Mouse (Mus musculus) testis, adult 2 months (tissue): ENCODE measurements around the gene Krtcap2. TPM values are rescaled to one million over a fixed set of nuclear protein-coding genes. Genes with fewer than 3 reads are reported as not detected.
A peak's percentile ranks its signal among the peaks of the same experiment; 100 is the strongest.

Experiments
- H3K27ac ChIP-seq: fragments of 200-500 bp; 2 replicates; pipeline ENCODE4 v1.5.1; 2012; ENCODE audit warnings: low read depth, low read length; ENCODE audit not compliant: control insufficient read depth, insufficient read depth
- H3K27me3 ChIP-seq: fragments of 200-500 bp; 2 replicates; pipeline ENCODE4 v1.6.1; 2012; ENCODE audit warnings: mild to moderate bottlenecking, low read length, moderate library complexity; ENCODE audit not compliant: control insufficient read depth, insufficient read depth
- H3K36me3 ChIP-seq: fragments of 200-500 bp; 2 replicates; pipeline ENCODE4 v1.6.1; 2012; ENCODE audit warnings: mild to moderate bottlenecking, low read length; ENCODE audit not compliant: control insufficient read depth, insufficient read depth
- H3K4me1 ChIP-seq: fragments of 200-500 bp; 2 replicates; pipeline ENCODE4 v1.6.1; 2012; ENCODE audit warnings: low read length; ENCODE audit not compliant: control insufficient read depth, insufficient read depth
- H3K4me3 ChIP-seq: fragments of 200-500 bp; 2 replicates; pipeline ENCODE4 v1.5.1; 2012; ENCODE audit warnings: low read depth, mild to moderate bottlenecking, low read length, moderate library complexity, mixed read lengths; ENCODE audit not compliant: control insufficient read depth
- CTCF ChIP-seq: fragments of 200-500 bp; IDR thresholded peaks from 2 replicates; pipeline ENCODE4 v1.5.1; 2012; ENCODE audit warnings: low read depth, mild to moderate bottlenecking, inconsistent platforms, low read length, moderate library complexity; ENCODE audit not compliant: control insufficient read depth, insufficient read depth, insufficient replicate concordance
- POLR2A ChIP-seq: fragments of 200-500 bp; IDR thresholded peaks from 2 replicates; pipeline ENCODE4 v1.6.1; 2012; ENCODE audit warnings: low read depth, mild to moderate bottlenecking, inconsistent platforms, low read length, moderate library complexity; ENCODE audit not compliant: control insufficient read depth
- polyA plus RNA-seq: library from polyadenylated mRNA; depleted of rRNA; stranded (reverse); fragments of >200 nt; gene quantifications from 2 replicates; pipeline ENCODE4 v1.2.3, GENCODE M21; 2012

Krtcap2 gene
- polyA plus RNA-seq, 1 experiment: 30.7 TPM

GRCm38 (mm10) chr3:89266439-89266893 lies 20.7 kb downstream of the Krtcap2 start:
- peak overlapping the region; percentile 55 for H3K27ac ChIP-seq
- peak; percentile 92 for TF ChIP-seq POLR2A
- TF ChIP-seq CTCF: no peak

GRCm38 (mm10) chr3:89268916-89269315 lies 23.1 kb downstream of the Krtcap2 start:
- Histone ChIP-seq H3K36me3 (no peaks in the 10 kb centered on the region), H3K4me1 (peaks cover 15% of the 10 kb centered on the region), H3K27me3 (no peaks in the 10 kb centered on the region), H3K27ac (no peak overlapping the region), H3K4me3 (no peak overlapping the region)
- no peak for TF ChIP-seq CTCF
- no peak for TF ChIP-seq POLR2A

More at GRCm38 (mm10) chr3:89266439-89266893, 20.7 kb downstream of the Krtcap2 start:
- Histone ChIP-seq H3K27me3 (no peaks in the 10 kb centered on the region), H3K4me3 (peak overlapping the region; percentile 88), H3K4me1 (peaks cover 15% of the 10 kb centered on the region), H3K36me3 (no peaks in the 10 kb centered on the region)

- Histone ChIP-seq H3K27me3 (no peaks in the 10 kb centered on the region), H3K27ac (no peak within 1 kb of the TSS), H3K4me3 (peak within 1 kb of the TSS; percentile 60), H3K36me3 (no peaks in the 10 kb centered on the region), H3K4me1 (peaks cover 15% of the 10 kb centered on the region)
- TF ChIP-seq CTCF: no peak
- TF ChIP-seq POLR2A: peak; percentile 20; the same call in 1 of the 2 replicates
Measured at GRCm38 (mm10) chr3:89270051-89270755, 24.4 kb downstream of the Krtcap2 start, which contains the start of gene Slc50a1. Gene Slc50a1 (minus strand): TSS chr3:89270570.

GRCm38 (mm10) chr3:89270891-89271290 lies 25.1 kb downstream of the Krtcap2 start:
- H3K4me1 ChIP-seq: peaks cover 15% of the 10 kb centered on the region
- no peak overlapping the region for H3K27ac ChIP-seq
- H3K36me3 ChIP-seq: no peaks in the 10 kb centered on the region
- TF ChIP-seq POLR2A (no peak), CTCF (no peak)
- H3K27me3 ChIP-seq: no peaks in the 10 kb centered on the region
- no peak overlapping the region for H3K4me3 ChIP-seq

GRCm38 (mm10) chr3:89271760-89272159 lies 26.0 kb downstream of the Krtcap2 start:
- Histone ChIP-seq H3K4me3 (no peak overlapping the region), H3K4me1 (peaks cover 11% of the 10 kb centered on the region), H3K36me3 (no peaks in the 10 kb centered on the region), H3K27me3 (no peaks in the 10 kb centered on the region), H3K27ac (no peak overlapping the region)
- TF ChIP-seq CTCF (no peak), POLR2A (no peak)

GRCm38 (mm10) chr3:89276061-89276460 lies 30.3 kb downstream of the Krtcap2 start:
- Histone ChIP-seq H3K27me3 (no peaks in the 10 kb centered on the region), H3K27ac (no peak overlapping the region), H3K4me3 (no peak overlapping the region), H3K4me1 (peaks cover under 1% of the 10 kb centered on the region), H3K36me3 (no peaks in the 10 kb centered on the region)
- no peak for TF ChIP-seq POLR2A

- no peaks in the 10 kb centered on the region; the same call in 1 of the 2 replicates for H3K4me1 ChIP-seq
- H3K27ac ChIP-seq: no peak overlapping the region
- H3K27me3 ChIP-seq: no peaks in the 10 kb centered on the region
- no peak overlapping the region for H3K4me3 ChIP-seq
- H3K36me3 ChIP-seq: no peaks in the 10 kb centered on the region
- TF ChIP-seq CTCF (no peak), POLR2A (no peak)
Measured at GRCm38 (mm10) chr3:89277281-89278021, 31.7 kb downstream of the Krtcap2 start.
